Mouse (Mus musculus): Measurements from ENCODE around the gene Slit1. TPM values are rescaled to one million over a fixed set of nuclear protein-coding genes. Genes with fewer than 3 reads are reported as not detected.

Gene Slit1
- polyA plus RNA-seq, 1 experiment from 2014 or later: 26.7 TPM

GRCm38 (mm10) chr19:41661466-41661865, 82.0 kb downstream of the Slit1 start:
- Histone ChIP-seq H3K4me2 (no peak overlapping the region), H3K4me1 (peaks cover 75% of the 10 kb centered on the region), H3K4me3 (no peak overlapping the region), H3K9me3 (no peaks in the 10 kb centered on the region), H3K27ac (no peak overlapping the region), H3K36me3 (replicated peaks) (no peaks in the 10 kb centered on the region), H3K27me3 (replicated peaks) (0 out of 2 replicates have a peak, but pooled peaks cover 15% of the 10 kb centered on the region), H3K9ac (no peak overlapping the region)
- WGBS: 41% methylated on average over 13 of the region's 13 CpGs
- ATAC-seq (replicated peaks): no peak

DNA sequence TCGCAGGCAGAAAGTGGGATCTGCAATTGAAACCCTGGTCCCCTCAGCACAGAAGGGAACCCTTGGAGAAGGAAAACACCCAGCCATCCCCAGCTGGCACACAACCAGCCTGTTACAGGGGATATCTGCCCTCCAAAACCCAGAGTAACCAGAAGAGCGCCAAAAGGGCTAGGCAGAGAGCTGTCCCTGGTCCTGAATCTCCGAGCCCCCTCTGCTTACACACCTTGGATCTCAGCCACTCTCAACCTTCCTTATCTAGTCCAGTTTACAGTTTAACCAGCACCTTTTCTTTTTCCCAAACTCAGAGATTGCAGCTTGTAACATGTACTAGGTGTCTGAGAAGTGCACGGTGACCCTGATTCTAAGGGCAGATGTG, 82.5 kb downstream of the Slit1 start:
- ATAC-seq (replicated peaks): no peak
- H3K9me3 ChIP-seq: no peaks in the 10 kb centered on the region
- no peaks in the 10 kb centered on the region for H3K36me3 ChIP-seq (replicated peaks)
- whole genome bisulfite sequencing: 40% methylated on average over 4 of the region's 4 CpGs
- H3K4me2 ChIP-seq: no peak overlapping the region
- H3K27me3 ChIP-seq (replicated peaks): 0 out of 2 replicates have a peak, but pooled peaks cover 15% of the 10 kb centered on the region
- no peak overlapping the region; the same call in 1 of the 2 replicates for H3K27ac ChIP-seq
- H3K4me1 ChIP-seq: peaks cover 76% of the 10 kb centered on the region
- no peak overlapping the region for H3K4me3 ChIP-seq
- H3K9ac ChIP-seq: no peak overlapping the region

DNA sequence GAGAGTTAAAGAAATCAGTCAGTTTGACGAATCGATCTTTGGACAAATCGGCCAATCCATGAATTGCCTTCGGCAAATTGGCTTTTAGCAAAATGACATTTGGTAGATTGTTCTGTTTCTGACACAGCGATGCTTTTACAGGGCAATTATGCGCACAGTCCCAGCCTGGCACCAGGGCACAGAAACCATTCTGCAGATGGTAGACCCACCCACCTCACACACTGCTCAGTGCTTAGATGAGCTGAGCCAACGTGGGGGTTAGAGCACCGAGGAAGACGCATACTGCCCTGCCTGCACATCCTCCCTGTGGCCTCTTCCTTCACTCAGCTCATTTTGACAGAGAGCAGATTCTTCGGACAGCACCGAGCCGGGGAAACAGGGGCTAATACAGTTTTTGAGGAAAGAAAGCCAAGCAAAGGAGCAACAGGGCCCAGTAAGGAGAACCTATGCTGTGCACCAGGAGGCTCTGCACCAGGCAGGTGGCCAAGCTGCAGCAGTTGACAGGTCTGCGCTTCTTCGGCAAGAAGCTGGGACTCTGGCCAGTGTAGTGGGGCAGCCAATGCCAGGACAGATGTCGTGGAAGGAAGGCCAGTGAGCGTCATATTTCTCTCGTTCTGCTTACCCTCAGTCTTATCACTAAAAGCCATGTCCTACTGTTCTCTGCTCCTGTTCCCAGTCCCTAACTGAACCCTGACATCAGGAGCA, 83.0 kb downstream of the Slit1 start:
- no peaks in the 10 kb centered on the region for H3K36me3 ChIP-seq (replicated peaks)
- no peaks in the 10 kb centered on the region for H3K9me3 ChIP-seq
- H3K9ac ChIP-seq: no peak overlapping the region
- no peak for ATAC-seq (replicated peaks)
- peaks cover 76% of the 10 kb centered on the region for H3K4me1 ChIP-seq
- WGBS: 62% methylated on average over 17 of the region's 17 CpGs
- H3K4me2 ChIP-seq: no peak overlapping the region
- no peak overlapping the region for H3K4me3 ChIP-seq
- no peak overlapping the region; the same call in 1 of the 2 replicates for H3K27ac ChIP-seq
- 0 out of 2 replicates have a peak, but pooled peaks cover 15% of the 10 kb centered on the region for H3K27me3 ChIP-seq (replicated peaks)

DNA sequence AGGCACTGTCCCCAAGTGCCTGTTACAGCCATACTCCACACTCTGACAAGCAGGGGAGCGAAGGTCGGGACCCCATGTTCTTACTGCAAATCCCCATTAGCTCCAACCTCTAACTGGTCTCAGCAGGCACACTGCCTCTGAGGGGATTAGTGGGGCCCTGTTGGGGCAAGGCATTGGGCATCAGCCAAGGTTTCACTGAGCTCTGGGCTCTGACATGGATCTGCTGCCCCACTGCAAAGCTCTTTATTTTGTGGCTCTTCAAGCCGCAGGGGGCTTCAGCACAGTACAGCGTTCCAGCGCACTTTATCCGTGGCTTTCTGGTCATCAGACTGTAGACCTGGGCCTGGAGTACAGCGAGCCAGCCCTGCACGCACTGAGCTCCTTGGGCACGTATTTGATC, 86.0 kb downstream of the Slit1 start:
- H3K4me2 ChIP-seq: no peak overlapping the region
- H3K9ac ChIP-seq: no peak overlapping the region
- H3K9me3 ChIP-seq: no peaks in the 10 kb centered on the region
- peaks cover 61% of the 10 kb centered on the region for H3K4me1 ChIP-seq
- H3K4me3 ChIP-seq: no peak overlapping the region
- H3K36me3 ChIP-seq (replicated peaks): no peaks in the 10 kb centered on the region
- WGBS: 17% methylated on average over 9 of the region's 9 CpGs
- no peak for ATAC-seq (replicated peaks)
- 0 out of 2 replicates have a peak, but pooled peaks cover 15% of the 10 kb centered on the region for H3K27me3 ChIP-seq (replicated peaks)
- no peak overlapping the region for H3K27ac ChIP-seq

GRCm38 (mm10) chr19:41656671-41657070, 86.8 kb downstream of the Slit1 start:
- Histone ChIP-seq H3K4me1 (peaks cover 65% of the 10 kb centered on the region), H3K9ac (no peak overlapping the region), H3K27me3 (replicated peaks) (0 out of 2 replicates have a peak, but pooled peaks cover 15% of the 10 kb centered on the region), H3K36me3 (replicated peaks) (no peaks in the 10 kb centered on the region), H3K9me3 (no peaks in the 10 kb centered on the region), H3K4me3 (no peak overlapping the region), H3K4me2 (no peak overlapping the region), H3K27ac (no peak overlapping the region)
- 76% methylated on average over 14 of the region's 14 CpGs for WGBS
- ATAC-seq (replicated peaks): no peak

DNA sequence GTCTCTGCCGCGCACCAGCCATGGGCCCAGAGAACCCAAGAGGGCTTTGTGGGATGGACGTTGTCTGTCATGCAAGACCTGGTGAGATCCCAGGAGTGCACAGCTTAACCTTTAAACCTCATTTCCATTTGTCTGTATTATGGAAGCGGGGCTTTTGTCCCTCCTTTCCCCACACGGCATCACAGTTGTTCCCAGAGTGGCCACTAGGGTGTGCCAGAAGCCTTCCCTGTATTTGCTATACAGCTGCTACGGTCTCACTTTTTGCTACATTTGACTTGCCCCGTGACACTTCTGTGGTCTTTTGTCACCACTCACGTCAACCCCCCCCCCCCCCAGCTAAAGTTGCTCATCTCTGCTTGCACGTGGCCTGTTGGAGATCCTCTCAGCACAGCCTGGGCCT, 87.5 kb downstream of the Slit1 start:
- Histone ChIP-seq H3K36me3 (replicated peaks) (no peaks in the 10 kb centered on the region), H3K27me3 (replicated peaks) (0 out of 2 replicates have a peak, but pooled peaks cover 15% of the 10 kb centered on the region), H3K27ac (peak overlapping the region; percentile 55; the same call in 1 of the 2 replicates), H3K9ac (no peak overlapping the region), H3K4me3 (no peak overlapping the region), H3K4me1 (peaks cover 62% of the 10 kb centered on the region), H3K4me2 (peak overlapping the region; percentile 28; the same call in 1 of the 2 replicates), H3K9me3 (no peaks in the 10 kb centered on the region)
- under 1% methylated on average over 9 of the region's 9 CpGs for WGBS
- ATAC-seq (replicated peaks): no peak

- Histone ChIP-seq H3K4me2 (0 out of 2 replicates have a peak overlapping the region, but pooled peaks have one; percentile 1), H3K9ac (no peak overlapping the region), H3K27ac (peak overlapping the region; percentile 55), H3K9me3 (no peaks in the 10 kb centered on the region), H3K4me3 (no peak overlapping the region), H3K27me3 (replicated peaks) (0 out of 2 replicates have a peak, but pooled peaks cover 18% of the 10 kb centered on the region), H3K36me3 (replicated peaks) (no peaks in the 10 kb centered on the region), H3K4me1 (peaks cover 55% of the 10 kb centered on the region)
- peak; percentile 31; the same call in 1 of the 2 replicates for ATAC-seq (replicated peaks)
- 6% methylated on average over 6 of the region's 6 CpGs for WGBS
Observed at GRCm38 (mm10) chr19:41655089-41655783, 88.2 kb downstream of the Slit1 start.

GRCm38 (mm10) chr19:41651967-41652366, 91.5 kb downstream of the Slit1 start:
- no peak for ATAC-seq (replicated peaks)
- Histone ChIP-seq H3K36me3 (replicated peaks) (no peaks in the 10 kb centered on the region), H3K4me3 (no peak overlapping the region), H3K27ac (no peak overlapping the region), H3K27me3 (replicated peaks) (0 out of 2 replicates have a peak, but pooled peaks cover 3% of the 10 kb centered on the region), H3K4me2 (no peak overlapping the region), H3K4me1 (peaks cover 43% of the 10 kb centered on the region), H3K9ac (no peak overlapping the region), H3K9me3 (no peaks in the 10 kb centered on the region)
- WGBS: 17% methylated on average over 10 of the region's 10 CpGs

DNA sequence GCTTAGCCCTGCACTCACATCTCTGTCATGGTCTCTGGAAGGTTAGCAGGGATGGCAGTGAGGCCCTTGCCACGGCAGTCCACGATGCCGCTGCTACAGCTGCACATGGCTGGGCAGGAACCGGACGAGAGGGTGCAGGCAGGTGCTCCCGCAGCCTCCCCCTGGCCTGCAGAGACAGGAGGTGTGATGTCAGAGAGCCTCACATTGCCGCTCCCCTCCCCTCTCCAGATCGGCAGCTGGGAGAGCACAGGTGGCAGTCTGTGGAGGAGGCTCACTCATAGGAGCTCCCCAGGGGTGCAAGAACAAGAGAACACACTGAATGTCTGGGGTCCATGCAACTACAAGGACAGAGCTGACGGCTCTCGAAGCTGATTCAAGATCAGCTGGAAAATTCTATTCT, 94.1 kb downstream of the Slit1 start:
- H3K27ac ChIP-seq: no peak overlapping the region
- H3K27me3 ChIP-seq (replicated peaks): 0 out of 2 replicates have a peak, but pooled peaks cover 3% of the 10 kb centered on the region
- no peak for ATAC-seq (replicated peaks)
- WGBS: 34% methylated on average over 10 of the region's 10 CpGs
- H3K36me3 ChIP-seq (replicated peaks): no peaks in the 10 kb centered on the region; the same call in 1 of the 2 replicates
- no peak overlapping the region for H3K9ac ChIP-seq
- no peaks in the 10 kb centered on the region for H3K9me3 ChIP-seq
- peaks cover 18% of the 10 kb centered on the region for H3K4me1 ChIP-seq
- no peak overlapping the region for H3K4me3 ChIP-seq
- no peak overlapping the region for H3K4me2 ChIP-seq

GRCm38 (mm10) chr19:41646947-41647631, 96.4 kb downstream of the Slit1 start:
- WGBS: 44% methylated on average over 16 of the region's 16 CpGs
- 0 out of 2 replicates have a peak, but pooled peaks have one; percentile 8 for ATAC-seq (replicated peaks)
- H3K4me2 ChIP-seq: no peak overlapping the region

DNA sequence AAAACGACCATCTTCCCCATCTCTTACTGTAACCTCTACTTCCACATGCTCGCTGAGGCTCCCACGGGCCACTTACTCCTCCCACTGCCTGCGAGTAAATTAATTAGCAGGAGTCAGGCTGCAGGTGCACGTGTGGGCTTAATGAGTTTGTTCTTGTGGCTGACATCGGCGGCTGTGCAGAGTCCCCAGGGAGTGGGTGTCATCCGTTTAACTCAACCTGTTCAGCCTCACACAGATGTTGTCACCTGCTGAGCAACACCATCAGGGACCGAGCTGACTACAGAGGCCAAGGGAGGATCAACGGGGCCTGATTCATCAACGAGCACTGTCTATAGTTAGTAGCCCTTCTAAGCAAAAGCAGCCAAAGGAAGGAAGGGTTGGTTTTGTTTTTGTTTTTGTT, 100.5 kb downstream of the Slit1 start:
- H3K27me3 ChIP-seq (replicated peaks): no peaks in the 10 kb centered on the region
- 35% methylated on average over 11 of the region's 11 CpGs for WGBS

More at GRCm38 (mm10) chr19:41646947-41647631, 96.4 kb downstream of the Slit1 start:
- H3K4me3 ChIP-seq: no peak overlapping the region
- no peak overlapping the region for H3K27ac ChIP-seq
- no peaks in the 10 kb centered on the region; the same call in 1 of the 2 replicates for H3K36me3 ChIP-seq (replicated peaks)
- H3K9me3 ChIP-seq: no peaks in the 10 kb centered on the region
- no peak overlapping the region for H3K9ac ChIP-seq
- peaks cover 20% of the 10 kb centered on the region for H3K4me1 ChIP-seq
- H3K27me3 ChIP-seq (replicated peaks): 0 out of 2 replicates have a peak, but pooled peaks cover 3% of the 10 kb centered on the region

GRCm38 (mm10) chr19:41634999-41635398, 108.5 kb downstream of the Slit1 start:
- Histone ChIP-seq H3K9ac (no peak overlapping the region), H3K9me3 (no peaks in the 10 kb centered on the region), H3K36me3 (replicated peaks) (no peaks in the 10 kb centered on the region), H3K4me1 (no peaks in the 10 kb centered on the region), H3K4me3 (no peak overlapping the region), H3K27me3 (replicated peaks) (no peaks in the 10 kb centered on the region), H3K4me2 (no peak overlapping the region), H3K27ac (no peak overlapping the region)
- 41% methylated on average over 6 of the region's 6 CpGs for WGBS
- no peak for ATAC-seq (replicated peaks)

More for the DNA sequence above, 100.5 kb downstream of the Slit1 start:
- peaks cover 12% of the 10 kb centered on the region; the same call in 1 of the 2 replicates for H3K4me1 ChIP-seq
- no peaks in the 10 kb centered on the region; the same call in 1 of the 2 replicates for H3K36me3 ChIP-seq (replicated peaks)
- ATAC-seq (replicated peaks): no peak
- H3K9ac ChIP-seq: no peak overlapping the region
- no peak overlapping the region for H3K4me2 ChIP-seq
- H3K9me3 ChIP-seq: no peaks in the 10 kb centered on the region
- H3K4me3 ChIP-seq: no peak overlapping the region
- H3K27ac ChIP-seq: no peak overlapping the region

Measured in midbrain, embryonic 15.5 days (tissue).